In genomic region chr12:80615371-80616257, GRCm38 (mm10) we compare ENCODE assay signal across 16 mouse cellular contexts. TPM values are rescaled to one million over a fixed set of nuclear protein-coding genes. Genes with fewer than 3 reads are reported as not detected.
DNase-seq lines count a peak whose midpoint lies in the region; ATAC-seq and TF ChIP-seq lines count a peak whose summit lies in the region.
"Had no signal": no experiment of that assay in that cellular context is flagged by ENCODE, and none has a peak within 500 bp of the region (broad histone marks: within the 10 kb centered on the region; RNA-seq: fewer than 3 reads in every experiment).

No protein-coding gene starts in this region.

- H3K36me3 ChIP-seq in lung, embryonic 14.5 days (ENCODE audit: insufficient read depth), result no peaks in the 10 kb centered on the region
- H3K36me3 ChIP-seq in stomach, embryonic 14.5 days (ENCODE audit: control insufficient read depth, insufficient read depth, low read length), result no peaks in the 10 kb centered on the region
- H3K36me3 ChIP-seq: forebrain, embryonic 12.5 days; limb, embryonic 13.5 days; midbrain, embryonic 15.5 days had no signal

- H3K27me3 ChIP-seq in lung, embryonic 14.5 days (ENCODE audit: insufficient read depth, low read length), result no peaks in the 10 kb centered on the region
- H3K27me3 ChIP-seq in stomach, embryonic 14.5 days (ENCODE audit: control insufficient read depth, insufficient read depth, low read length), result no peaks in the 10 kb centered on the region
- H3K27me3 ChIP-seq: forebrain, embryonic 12.5 days; limb, embryonic 13.5 days; midbrain, embryonic 15.5 days had no signal

- peak overlapping the region; percentile 42; the same call in 1 of the 2 replicates for H3K27ac ChIP-seq in lung, embryonic 14.5 days (ENCODE audit: low read depth)
- H3K27ac ChIP-seq in stomach, embryonic 14.5 days (ENCODE audit: low read length), result peak overlapping the region; percentile 34; the same call in 1 of the 2 replicates
- H3K27ac ChIP-seq: forebrain, embryonic 12.5 days; limb, embryonic 13.5 days; midbrain, embryonic 15.5 days had no signal

- TF ChIP-seq CTCF in lung, embryonic 14.5 days (IDR thresholded peaks at IDR 0.05; ENCODE audit: low read depth), result no peak

- H3K4me2 ChIP-seq in lung, embryonic 14.5 days, result no peak overlapping the region
- H3K4me2 ChIP-seq in stomach, embryonic 14.5 days (replicated peaks; ENCODE audit: low read depth, low read length), result no peak overlapping the region
- H3K4me2 ChIP-seq: forebrain, embryonic 12.5 days; limb, embryonic 13.5 days; midbrain, embryonic 15.5 days had no signal

- DNase-seq in adrenal gland, adult (ENCODE audit: inconsistent age in 2 of 2, low spot score in 1 of 2), result peak; percentile 39 to 60
- DNase-seq in adrenal gland, postnatal 25 days, result no peak
- peak; percentile 45 for DNase-seq in lung, embryonic 14.5 days
- DNase-seq in lung, postnatal 25 days (ENCODE audit: low spot score), result no peak
- peak; percentile 45 for DNase-seq in embryo, embryonic 10.5 days (ENCODE audit: low spot score)
- DNase-seq in heart, postnatal 4 days, result no peak
- no peak for DNase-seq in adipocyte (ENCODE audit: low spot score)
- DNase-seq: cerebellum, postnatal 25 days; kidney, adult 11 months; layer of hippocampus, postnatal 36 days; lung, postnatal 10 days; right cerebral cortex, postnatal 4 days had no signal

- no peaks in the 10 kb centered on the region for H3K4me1 ChIP-seq in lung, embryonic 14.5 days (ENCODE audit: insufficient read depth)
- peaks cover 4% of the 10 kb centered on the region; the same call in 1 of the 2 replicates for H3K4me1 ChIP-seq in stomach, embryonic 14.5 days (ENCODE audit: control insufficient read depth, insufficient read depth, low read length)
- H3K4me1 ChIP-seq: forebrain, embryonic 12.5 days; limb, embryonic 13.5 days had no signal

- no peak overlapping the region for H3K4me3 ChIP-seq in lung, embryonic 14.5 days (ENCODE audit: low read depth, low read length)
- H3K4me3 ChIP-seq in stomach, embryonic 14.5 days (ENCODE audit: low read depth, low read length), result no peak overlapping the region
- H3K4me3 ChIP-seq: forebrain, embryonic 12.5 days; limb, embryonic 13.5 days; midbrain, embryonic 15.5 days had no signal

- ATAC-seq in lung, embryonic 14.5 days (ENCODE audit: insufficient read depth), result peak; percentile 38; the same call in 1 of the 2 replicates
- ATAC-seq in stomach, embryonic 14.5 days (ENCODE audit: insufficient number of reproducible peaks, insufficient read depth, low FRiP score, low read depth), result peak; percentile 82
- ATAC-seq: midbrain, embryonic 15.5 days had no signal

- WGBS in lung, embryonic 14.5 days, result 42% methylated on average over 7 of the region's 7 CpGs
- 32% methylated on average over 7 of the region's 7 CpGs for WGBS in stomach, embryonic 14.5 days

- H3K9ac ChIP-seq in lung, embryonic 14.5 days, result no peak overlapping the region
- H3K9ac ChIP-seq in stomach, embryonic 14.5 days (replicated peaks; ENCODE audit: low read depth, low read length), result no peak overlapping the region
- H3K9ac ChIP-seq: forebrain, embryonic 12.5 days; limb, embryonic 13.5 days; midbrain, embryonic 15.5 days had no signal

- H3K9me3 ChIP-seq in lung, embryonic 14.5 days (ENCODE audit: low read depth, low read length), result no peaks in the 10 kb centered on the region
- H3K9me3 ChIP-seq in stomach, embryonic 14.5 days (ENCODE audit: control insufficient read depth, low read depth, low read length), result no peaks in the 10 kb centered on the region
- H3K9me3 ChIP-seq: forebrain, embryonic 12.5 days; limb, embryonic 13.5 days; midbrain, embryonic 15.5 days had no signal

RNA-seq across cellular contexts. Expression of gene Slc39a9, which starts 28.1 kb away (rescaled TPM):
- total RNA-seq in adrenal gland, postnatal 25 days (2021), result 44.5 and 48.4 TPM in 2 replicates
- polyA plus RNA-seq in lung, embryonic 14.5 days (2014; fragmentation: Nextera tagmentation; extraction: Ambion mirVana), result 33.9 and 38.2 TPM in 2 replicates
- 27.0 and 32.0 TPM in 2 replicates for polyA plus RNA-seq in stomach, embryonic 14.5 days (2014; fragmentation: Nextera tagmentation; extraction: Ambion mirVana)
- total RNA-seq in heart, postnatal 4 days (2021), result 10 to 100 TPM; 25.0 to 28.8 TPM

RNA-seq across cellular contexts. Expression of gene Erh, which starts 28.5 kb away (rescaled TPM):
- 46.9 and 50.2 TPM in 2 replicates for total RNA-seq in adrenal gland, postnatal 25 days (2021)
- 357 and 369 TPM in 2 replicates for polyA plus RNA-seq in lung, embryonic 14.5 days (2014; fragmentation: Nextera tagmentation; extraction: Ambion mirVana)
- 250 and 271 TPM in 2 replicates for polyA plus RNA-seq in stomach, embryonic 14.5 days (2014; fragmentation: Nextera tagmentation; extraction: Ambion mirVana)
- total RNA-seq in heart, postnatal 4 days (2021), result 10 to 100 TPM; 78.2 to 86.6 TPM

Comparison
In these comparisons a context has a peak if more than half of its experiments do, and no peak if none do; other contexts are left out.
1. DNase-seq: peak in adrenal gland, adult (2 of 2), lung, embryonic 14.5 days (single experiment) and embryo, embryonic 10.5 days (single experiment); none in adrenal gland, postnatal 25 days (single experiment), lung, postnatal 25 days (single experiment), heart, postnatal 4 days (single experiment) and adipocyte (single experiment).